Mouse (Mus musculus): ENCODE results near the gene Tcf20. TPM values are rescaled to one million over a fixed set of nuclear protein-coding genes. Genes with fewer than 3 reads are reported as not detected.

Tcf20 gene
- polyA plus RNA-seq, 1 experiment, result 48.7 TPM

- no peaks in the 10 kb centered on the region for H3K4me1 ChIP-seq (replicated peaks; ENCODE audit: control insufficient read depth, insufficient read depth, low read length)
- TF ChIP-seq POLR2A (IDR thresholded peaks at IDR 0.05; ENCODE audit: control insufficient read depth, extremely low read depth, insufficient read depth, low read length, poor library complexity), result no peak
- TF ChIP-seq CTCF (IDR thresholded peaks at IDR 0.05; ENCODE audit: borderline replicate concordance, control insufficient read depth, extremely low read depth, insufficient read depth, low read length, poor library complexity), result no peak
- no peak overlapping the region for H3K4me3 ChIP-seq (ENCODE audit: control insufficient read depth, insufficient read depth, low read length)
- H3K36me3 ChIP-seq (ENCODE audit: control insufficient read depth, insufficient read depth, low read length), result no peaks in the 10 kb centered on the region
- H3K27ac ChIP-seq (ENCODE audit: control insufficient read depth, insufficient read depth, low read length), result no peak overlapping the region
- DNase-seq, result no peak
- WGBS, result 89% methylated on average over 9 of the region's 9 CpGs
- H3K27me3 ChIP-seq (ENCODE audit: control insufficient read depth, insufficient read depth, low read length), result no peaks in the 10 kb centered on the region
These were observed 43.0 kb downstream of the Tcf20 start for GRCm38 (mm10) chr15:82944479-82945195.

- no peaks in the 10 kb centered on the region for H3K36me3 ChIP-seq (ENCODE audit: control insufficient read depth, insufficient read depth, low read length)
- H3K27ac ChIP-seq (ENCODE audit: control insufficient read depth, insufficient read depth, low read length), result no peak overlapping the region
- no peak for DNase-seq
- H3K4me3 ChIP-seq (ENCODE audit: control insufficient read depth, insufficient read depth, low read length), result no peak overlapping the region
- H3K27me3 ChIP-seq (ENCODE audit: control insufficient read depth, insufficient read depth, low read length), result no peaks in the 10 kb centered on the region
- TF ChIP-seq CTCF (IDR thresholded peaks at IDR 0.05; ENCODE audit: borderline replicate concordance, control insufficient read depth, extremely low read depth, insufficient read depth, low read length, poor library complexity) (no peak), POLR2A (IDR thresholded peaks at IDR 0.05; ENCODE audit: control insufficient read depth, extremely low read depth, insufficient read depth, low read length, poor library complexity) (no peak)
- H3K4me1 ChIP-seq (replicated peaks; ENCODE audit: control insufficient read depth, insufficient read depth, low read length), result no peaks in the 10 kb centered on the region
- 91% methylated on average over 8 of the region's 8 CpGs for WGBS
These were observed 45.9 kb downstream of the Tcf20 start for GRCm38 (mm10) chr15:82941733-82942132.

- H3K4me1 ChIP-seq (replicated peaks; ENCODE audit: control insufficient read depth, insufficient read depth, low read length), result no peaks in the 10 kb centered on the region
- TF ChIP-seq POLR2A (IDR thresholded peaks at IDR 0.05; ENCODE audit: control insufficient read depth, extremely low read depth, insufficient read depth, low read length, poor library complexity) (no peak), CTCF (IDR thresholded peaks at IDR 0.05; ENCODE audit: borderline replicate concordance, control insufficient read depth, extremely low read depth, insufficient read depth, low read length, poor library complexity) (no peak)
- no peaks in the 10 kb centered on the region for H3K27me3 ChIP-seq (ENCODE audit: control insufficient read depth, insufficient read depth, low read length)
- no peaks in the 10 kb centered on the region for H3K36me3 ChIP-seq (ENCODE audit: control insufficient read depth, insufficient read depth, low read length)
- H3K27ac ChIP-seq (ENCODE audit: control insufficient read depth, insufficient read depth, low read length), result no peak overlapping the region
- no peak for DNase-seq
- WGBS, result 78% methylated on average over 12 of the region's 12 CpGs
- H3K4me3 ChIP-seq (ENCODE audit: control insufficient read depth, insufficient read depth, low read length), result no peak overlapping the region
These were observed 47.0 kb downstream of the Tcf20 start for GRCm38 (mm10) chr15:82940494-82941214.

GRCm38 (mm10) chr15:82938155-82938569 is 49.5 kb downstream of the Tcf20 start:
- H3K4me1 ChIP-seq (replicated peaks; ENCODE audit: control insufficient read depth, insufficient read depth, low read length), result no peaks in the 10 kb centered on the region
- H3K27me3 ChIP-seq (ENCODE audit: control insufficient read depth, insufficient read depth, low read length), result no peaks in the 10 kb centered on the region
- H3K4me3 ChIP-seq (ENCODE audit: control insufficient read depth, insufficient read depth, low read length), result no peak overlapping the region
- no peak for DNase-seq
- 90% methylated on average over 17 of the region's 17 CpGs for WGBS
- no peak overlapping the region for H3K27ac ChIP-seq (ENCODE audit: control insufficient read depth, insufficient read depth, low read length)
- no peaks in the 10 kb centered on the region for H3K36me3 ChIP-seq (ENCODE audit: control insufficient read depth, insufficient read depth, low read length)
- TF ChIP-seq CTCF (IDR thresholded peaks at IDR 0.05; ENCODE audit: borderline replicate concordance, control insufficient read depth, extremely low read depth, insufficient read depth, low read length, poor library complexity) (no peak), POLR2A (IDR thresholded peaks at IDR 0.05; ENCODE audit: control insufficient read depth, extremely low read depth, insufficient read depth, low read length, poor library complexity) (no peak)

- TF ChIP-seq POLR2A (IDR thresholded peaks at IDR 0.05; ENCODE audit: control insufficient read depth, extremely low read depth, insufficient read depth, low read length, poor library complexity) (no peak), CTCF (IDR thresholded peaks at IDR 0.05; ENCODE audit: borderline replicate concordance, control insufficient read depth, extremely low read depth, insufficient read depth, low read length, poor library complexity) (no peak)
- H3K27ac ChIP-seq (ENCODE audit: control insufficient read depth, insufficient read depth, low read length), result no peak overlapping the region
- H3K4me3 ChIP-seq (ENCODE audit: control insufficient read depth, insufficient read depth, low read length), result no peak overlapping the region
- DNase-seq, result no peak
- 76% methylated on average over 5 of the region's 5 CpGs for WGBS
- no peaks in the 10 kb centered on the region for H3K27me3 ChIP-seq (ENCODE audit: control insufficient read depth, insufficient read depth, low read length)
- no peaks in the 10 kb centered on the region for H3K36me3 ChIP-seq (ENCODE audit: control insufficient read depth, insufficient read depth, low read length)
- no peaks in the 10 kb centered on the region for H3K4me1 ChIP-seq (replicated peaks; ENCODE audit: control insufficient read depth, insufficient read depth, low read length)
These were observed 50.2 kb downstream of the Tcf20 start for GRCm38 (mm10) chr15:82937428-82937992.

- no peak for TF ChIP-seq CTCF (IDR thresholded peaks at IDR 0.05; ENCODE audit: borderline replicate concordance, control insufficient read depth, extremely low read depth, insufficient read depth, low read length, poor library complexity)
- no peak for TF ChIP-seq POLR2A (IDR thresholded peaks at IDR 0.05; ENCODE audit: control insufficient read depth, extremely low read depth, insufficient read depth, low read length, poor library complexity)
- no peaks in the 10 kb centered on the region for H3K27me3 ChIP-seq (ENCODE audit: control insufficient read depth, insufficient read depth, low read length)
- DNase-seq, result no peak
These were observed 52.7 kb downstream of the Tcf20 start for GRCm38 (mm10) chr15:82934971-82935370.

More at GRCm38 (mm10) chr15:82934971-82935370, 52.7 kb downstream of the Tcf20 start:
- Histone ChIP-seq H3K36me3 (ENCODE audit: control insufficient read depth, insufficient read depth, low read length) (no peaks in the 10 kb centered on the region), H3K4me1 (replicated peaks; ENCODE audit: control insufficient read depth, insufficient read depth, low read length) (no peaks in the 10 kb centered on the region), H3K27ac (ENCODE audit: control insufficient read depth, insufficient read depth, low read length) (no peak overlapping the region), H3K4me3 (ENCODE audit: control insufficient read depth, insufficient read depth, low read length) (no peak overlapping the region)
- WGBS, result 96% methylated on average over 10 of the region's 10 CpGs
